Comparison of ENCODE assay signal across 14 mouse cellular contexts in genomic region chr9:119094462-119095109, GRCm38 (mm10). TPM values are rescaled to one million over a fixed set of nuclear protein-coding genes. Genes with fewer than 3 reads are reported as not detected.
A peak's percentile ranks its signal among the peaks of the same experiment; 100 is the strongest.
DNase-seq lines count a peak whose midpoint lies in the region; ATAC-seq lines count a peak whose summit lies in the region.
"Had no signal": no experiment of that assay in that cellular context is flagged by ENCODE, and none has a peak within 500 bp of the region (broad histone marks: within the 10 kb centered on the region; RNA-seq: fewer than 3 reads in every experiment).

No protein-coding gene starts in this region.

- H3K36me3 ChIP-seq in hindbrain, embryonic 10.5 days: no peaks in the 10 kb centered on the region
- H3K36me3 ChIP-seq in hindbrain, embryonic 12.5 days: no peaks in the 10 kb centered on the region
- H3K36me3 ChIP-seq in hindbrain, embryonic 16.5 days (ENCODE audit: control insufficient read depth, insufficient read depth, low read length): no peaks in the 10 kb centered on the region
- H3K36me3 ChIP-seq: forebrain, embryonic 10.5 days; liver, embryonic 13.5 days had no signal

- peak overlapping the region; percentile 35 for H3K27ac ChIP-seq in hindbrain, embryonic 10.5 days
- H3K27ac ChIP-seq in hindbrain, embryonic 12.5 days: no peak overlapping the region
- peak overlapping the region; percentile 48; the same call in 1 of the 2 replicates for H3K27ac ChIP-seq in hindbrain, embryonic 16.5 days (ENCODE audit: low read depth, low read length)
- H3K27ac ChIP-seq: liver, embryonic 13.5 days had no signal

- H3K4me3 ChIP-seq in hindbrain, embryonic 10.5 days: no peak overlapping the region
- no peak overlapping the region for H3K4me3 ChIP-seq in hindbrain, embryonic 12.5 days
- H3K4me3 ChIP-seq in hindbrain, embryonic 16.5 days (ENCODE audit: low read length): no peak overlapping the region
- H3K4me3 ChIP-seq: liver, embryonic 13.5 days had no signal

- H3K4me1 ChIP-seq in hindbrain, embryonic 10.5 days (replicated peaks): peaks cover 73% of the 10 kb centered on the region
- H3K4me1 ChIP-seq in hindbrain, embryonic 12.5 days: peaks cover 34% of the 10 kb centered on the region
- H3K4me1 ChIP-seq in hindbrain, embryonic 16.5 days (ENCODE audit: control insufficient read depth, insufficient read depth, low read depth, low read length): peaks cover 22% of the 10 kb centered on the region

- H3K9ac ChIP-seq in hindbrain, embryonic 12.5 days: no peak overlapping the region
- H3K9ac ChIP-seq in hindbrain, embryonic 16.5 days (ENCODE audit: low read depth, low read length): no peak overlapping the region
- H3K9ac ChIP-seq: liver, embryonic 13.5 days had no signal

- DNase-seq in cerebellum, postnatal 14 days: peak; percentile 63 to 80
- no peak for DNase-seq in cerebellum, adult 8-10 months
- no peak for DNase-seq in hindbrain, embryonic 10.5 days (ENCODE audit: low spot score)
- DNase-seq in brain, adult 2 months (ENCODE audit: low read depth, low spot score): peak; percentile 28
- no peak for DNase-seq in layer of hippocampus, postnatal 36 days
- no peak for DNase-seq in urinary bladder, postnatal 4 days (ENCODE audit: low spot score in 2 of 2)
- DNase-seq: cerebellum, adult 9-10 months; liver, embryonic 13.5 days; right cerebral cortex, adult 18-20 months; thymus, postnatal 4 days had no signal

- 72% methylated on average over 13 of the region's 13 CpGs for whole genome bisulfite sequencing in hindbrain, embryonic 10.5 days
- WGBS in hindbrain, embryonic 12.5 days: 69% methylated on average over 13 of the region's 13 CpGs
- WGBS in hindbrain, embryonic 16.5 days: 52% methylated on average over 13 of the region's 13 CpGs

- H3K4me2 ChIP-seq in hindbrain, embryonic 12.5 days (replicated peaks): no peak overlapping the region
- no peak overlapping the region for H3K4me2 ChIP-seq in hindbrain, embryonic 16.5 days (ENCODE audit: low read length)

- ATAC-seq in hindbrain, embryonic 12.5 days (ENCODE audit: low FRiP score): no peak
- ATAC-seq in hindbrain, embryonic 16.5 days: 0 out of 2 replicates have a peak, but pooled peaks have one; percentile 17
- ATAC-seq: Patski had no signal

- no peaks in the 10 kb centered on the region for H3K9me3 ChIP-seq in hindbrain, embryonic 10.5 days
- H3K9me3 ChIP-seq in hindbrain, embryonic 12.5 days (replicated peaks): no peaks in the 10 kb centered on the region
- no peaks in the 10 kb centered on the region for H3K9me3 ChIP-seq in hindbrain, embryonic 16.5 days (ENCODE audit: control insufficient read depth, low read length)
- H3K9me3 ChIP-seq: forebrain, embryonic 10.5 days; liver, embryonic 13.5 days had no signal

- peaks cover 69% of the 10 kb centered on the region for H3K27me3 ChIP-seq in hindbrain, embryonic 10.5 days (ENCODE audit: insufficient read depth, poor library complexity, severe bottlenecking)
- peaks cover 33% of the 10 kb centered on the region; the same call in 1 of the 2 replicates for H3K27me3 ChIP-seq in hindbrain, embryonic 12.5 days
- H3K27me3 ChIP-seq in hindbrain, embryonic 16.5 days (replicated peaks; ENCODE audit: control insufficient read depth, insufficient read depth, low read length): 0 out of 2 replicates have a peak, but pooled peaks cover 2% of the 10 kb centered on the region
- H3K27me3 ChIP-seq: Patski had no signal

RNA-seq across cellular contexts. Expression of gene Plcd1, which starts 1.3 kb away (rescaled TPM):
- polyA plus RNA-seq in hindbrain, embryonic 10.5 days (2016; fragmentation: Nextera tagmentation; extraction: Ambion mirVana): 30.8 and 31.8 TPM in 2 replicates
- 33.7 and 35.6 TPM in 2 replicates for polyA plus RNA-seq in hindbrain, embryonic 12.5 days (2016; fragmentation: Nextera tagmentation; extraction: Ambion mirVana)
- polyA plus RNA-seq in hindbrain, embryonic 16.5 days (2015; fragmentation: Nextera tagmentation; extraction: Ambion mirVana): 20.7 and 22.4 TPM in 2 replicates
- total RNA-seq in layer of hippocampus, postnatal 36 days (2021): 1 to 10 TPM; 8.3 to 8.4 TPM

RNA-seq across cellular contexts. Expression of gene Dlec1, which starts 7.7 kb away (rescaled TPM):
- 1.6 and 1.8 TPM in 2 replicates for polyA plus RNA-seq in hindbrain, embryonic 10.5 days (2016; fragmentation: Nextera tagmentation; extraction: Ambion mirVana)
- 1.4 and 1.9 TPM in 2 replicates for polyA plus RNA-seq in hindbrain, embryonic 12.5 days (2016; fragmentation: Nextera tagmentation; extraction: Ambion mirVana)
- 0.77 and 2.9 TPM in 2 replicates for polyA plus RNA-seq in hindbrain, embryonic 16.5 days (2015; fragmentation: Nextera tagmentation; extraction: Ambion mirVana)
- 1 to 10 TPM; 4.3 to 4.4 TPM for total RNA-seq in layer of hippocampus, postnatal 36 days (2021)
- polyA plus RNA-seq: liver, embryonic 13.5 days had no signal

RNA-seq across cellular contexts. Expression of gene Vill, which starts 42.0 kb away (rescaled TPM):
- polyA plus RNA-seq in hindbrain, embryonic 10.5 days (2016; fragmentation: Nextera tagmentation; extraction: Ambion mirVana): 15.8 and 16.1 TPM in 2 replicates
- 13.8 and 14.9 TPM in 2 replicates for polyA plus RNA-seq in hindbrain, embryonic 12.5 days (2016; fragmentation: Nextera tagmentation; extraction: Ambion mirVana)
- polyA plus RNA-seq in hindbrain, embryonic 16.5 days (2015; fragmentation: Nextera tagmentation; extraction: Ambion mirVana): 4.7 and 5.0 TPM in 2 replicates
- under 1 TPM; 0.62 to 0.76 TPM for total RNA-seq in layer of hippocampus, postnatal 36 days (2021)

Comparison
In these comparisons a context has a peak if more than half of its experiments do, and no peak if none do; other contexts are left out.
1. DNase-seq: peak in cerebellum, postnatal 14 days (2 of 2) and brain, adult 2 months (single experiment); none in cerebellum, adult 8-10 months (single experiment), hindbrain, embryonic 10.5 days (single experiment), layer of hippocampus, postnatal 36 days (0 of 2) and urinary bladder, postnatal 4 days (0 of 2).